Mouse (Mus musculus): Measurements from ENCODE around the gene Gimap4.

DNA sequence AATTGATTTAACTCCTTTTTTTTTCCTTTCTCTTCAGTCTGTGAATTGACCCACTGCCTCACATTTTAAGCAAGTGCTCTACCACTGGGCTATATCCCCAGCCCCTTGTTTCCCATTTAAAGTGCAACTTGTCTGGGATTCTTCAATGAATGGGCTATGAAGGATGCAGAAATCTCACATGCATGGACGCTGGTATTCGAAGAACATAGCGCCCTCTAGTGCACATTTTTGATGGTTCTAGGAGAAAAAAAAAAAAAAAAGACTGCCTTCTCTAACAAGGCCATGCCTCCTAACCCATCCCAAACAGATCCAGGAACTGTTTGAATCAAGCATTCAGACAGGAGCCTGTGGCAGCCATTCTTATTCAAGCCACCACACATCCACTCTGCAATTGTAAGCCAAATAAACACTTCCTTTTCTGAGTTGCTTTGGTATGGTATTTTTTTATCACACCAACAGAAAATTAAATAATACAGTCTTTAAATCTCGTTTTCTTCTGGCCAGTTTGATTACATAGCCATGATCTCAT lies 41.5 kb upstream of the Gimap4 start:
- TF ChIP-seq CTCF (IDR thresholded peaks at IDR 0.05; ENCODE audit: low read depth, low read length): no peak
- TF ChIP-seq GATA1 (IDR thresholded peaks at IDR 0.05; ENCODE audit: borderline replicate concordance, low read length): no peak
- no peak for TF ChIP-seq POLR2AphosphoS5 (IDR thresholded peaks at IDR 0.05; ENCODE audit: insufficient replicate concordance, low read depth, low read length)
- no peak for TF ChIP-seq TAL1 (conservative IDR thresholded peaks at IDR 0.05; ENCODE audit: low read depth, low read length)
